In the genomic region with DNA sequence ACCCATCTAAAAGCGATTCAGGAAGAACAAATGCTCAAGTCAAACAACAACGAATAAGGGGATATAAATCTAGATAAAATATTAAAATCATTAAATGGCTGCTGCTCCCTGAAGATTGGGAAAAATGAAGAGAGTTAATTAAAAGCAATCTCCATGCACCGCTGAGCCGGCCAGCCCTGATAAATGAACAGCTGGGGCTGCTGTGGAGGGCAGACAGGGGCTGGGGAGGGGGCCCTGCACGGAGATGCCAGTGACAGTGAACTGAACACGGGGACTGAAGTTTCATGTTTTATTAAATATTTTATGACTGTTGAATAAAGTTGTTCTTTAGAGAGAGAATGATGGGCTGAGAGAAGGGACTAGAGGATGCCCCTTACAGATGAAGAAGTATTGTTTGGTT, we compare ENCODE assay signal across 16 mouse cellular contexts. TPM values are rescaled to one million over a fixed set of nuclear protein-coding genes. Genes with fewer than 3 reads are reported as not detected.
A peak's percentile ranks its signal among the peaks of the same experiment; 100 is the strongest.
DNase-seq lines count a peak whose midpoint lies in the region; ATAC-seq lines count a peak whose summit lies in the region.
"Had no signal": no experiment of that assay in that cellular context is flagged by ENCODE, and none has a peak within 500 bp of the region (broad histone marks: within the 10 kb centered on the region; RNA-seq: fewer than 3 reads in every experiment).

No protein-coding gene starts in this region.

- H3K4me2 ChIP-seq in kidney, embryonic 14.5 days (replicated peaks; ENCODE audit: low read depth, low read length): peak overlapping the region; percentile 15; the same call in 1 of the 2 replicates
- H3K4me2 ChIP-seq in neural tube, embryonic 13.5 days: no peak overlapping the region
- H3K4me2 ChIP-seq: embryonic facial prominence, embryonic 13.5 days; heart, embryonic 13.5 days had no signal

- H3K9me3 ChIP-seq in heart, embryonic 10.5 days: no peaks in the 10 kb centered on the region
- H3K9me3 ChIP-seq in kidney, embryonic 14.5 days (ENCODE audit: control insufficient read depth, low read length): no peaks in the 10 kb centered on the region
- H3K9me3 ChIP-seq in neural tube, embryonic 13.5 days: no peaks in the 10 kb centered on the region
- H3K9me3 ChIP-seq: embryonic facial prominence, embryonic 13.5 days; forebrain, embryonic 12.5 days had no signal

- 0 out of 2 replicates have a peak, but pooled peaks cover 3% of the 10 kb centered on the region for H3K36me3 ChIP-seq in heart, embryonic 10.5 days
- no peaks in the 10 kb centered on the region for H3K36me3 ChIP-seq in kidney, embryonic 14.5 days (ENCODE audit: control insufficient read depth, insufficient read depth, low read length)
- H3K36me3 ChIP-seq in neural tube, embryonic 13.5 days: no peaks in the 10 kb centered on the region
- H3K36me3 ChIP-seq: embryonic facial prominence, embryonic 13.5 days; forebrain, embryonic 12.5 days had no signal

- no peak overlapping the region for H3K9ac ChIP-seq in kidney, embryonic 14.5 days (ENCODE audit: low read depth, low read length)
- no peak overlapping the region for H3K9ac ChIP-seq in neural tube, embryonic 13.5 days
- H3K9ac ChIP-seq: embryonic facial prominence, embryonic 13.5 days; forebrain, embryonic 12.5 days; heart, embryonic 13.5 days had no signal

- 57% methylated on average over 6 of the region's 6 CpGs for WGBS in heart, embryonic 10.5 days
- 15% methylated on average over 6 of the region's 6 CpGs for WGBS in kidney, embryonic 14.5 days
- 28% methylated on average over 6 of the region's 6 CpGs for WGBS in neural tube, embryonic 13.5 days

- ATAC-seq in kidney, embryonic 14.5 days (ENCODE audit: low FRiP score, low TSS enrichment): no peak
- peak; percentile 78; the same call in 1 of the 2 replicates for ATAC-seq in neural tube, embryonic 13.5 days (ENCODE audit: low read depth)

- H3K27ac ChIP-seq in heart, embryonic 10.5 days: peak overlapping the region; percentile 42; the same call in 1 of the 2 replicates
- 0 out of 2 replicates have a peak overlapping the region, but pooled peaks have one; percentile 26 for H3K27ac ChIP-seq in kidney, embryonic 14.5 days (ENCODE audit: low read depth, low read length)
- H3K27ac ChIP-seq in neural tube, embryonic 13.5 days (replicated peaks): peak overlapping the region; percentile 20
- H3K27ac ChIP-seq: embryonic facial prominence, embryonic 13.5 days; forebrain, embryonic 12.5 days; heart, embryonic 13.5 days had no signal

- intact Hi-C loops in heart, postnatal 10 days (cut with DNase I): no loop called here

- no peak overlapping the region for H3K4me3 ChIP-seq in heart, embryonic 10.5 days
- H3K4me3 ChIP-seq in kidney, embryonic 14.5 days (ENCODE audit: low read length): no peak overlapping the region
- no peak overlapping the region for H3K4me3 ChIP-seq in neural tube, embryonic 13.5 days
- H3K4me3 ChIP-seq: embryonic facial prominence, embryonic 13.5 days; forebrain, embryonic 12.5 days; heart, embryonic 13.5 days had no signal

- no peaks in the 10 kb centered on the region for H3K27me3 ChIP-seq in heart, embryonic 10.5 days (ENCODE audit: insufficient read depth, poor library complexity, severe bottlenecking)
- H3K27me3 ChIP-seq in kidney, embryonic 14.5 days (ENCODE audit: control insufficient read depth, insufficient read depth, low read length): no peaks in the 10 kb centered on the region
- H3K27me3 ChIP-seq in neural tube, embryonic 13.5 days: no peaks in the 10 kb centered on the region
- H3K27me3 ChIP-seq: embryonic facial prominence, embryonic 13.5 days; heart, embryonic 13.5 days had no signal

- H3K4me1 ChIP-seq in heart, embryonic 10.5 days: peaks cover 73% of the 10 kb centered on the region
- H3K4me1 ChIP-seq in kidney, embryonic 14.5 days (ENCODE audit: control insufficient read depth, insufficient read depth, low read length): peaks cover 14% of the 10 kb centered on the region
- peaks cover 45% of the 10 kb centered on the region for H3K4me1 ChIP-seq in neural tube, embryonic 13.5 days (replicated peaks)

- no peak for DNase-seq in heart, embryonic 10.5 days (ENCODE audit: low spot score)
- DNase-seq in heart, postnatal 10 days: no peak
- no peak for DNase-seq in kidney, postnatal 10 days
- no peak for DNase-seq in neural tube, embryonic 10.5 days (ENCODE audit: extremely low spot score, low spot score)
- no peak for DNase-seq in cerebellum, adult 18-20 months
- DNase-seq: adrenal gland, postnatal 10 days; cerebellum, adult 11-12 months; cerebellum, adult 9-11 months; cerebellum, postnatal 36 days; gastrocnemius, postnatal 14 days; heart, postnatal 4 days had no signal

RNA-seq across cellular contexts. Expression of gene Dpf3, which starts 12.1 kb away (rescaled TPM):
- 29.4 and 37.5 TPM in 2 replicates for polyA plus RNA-seq in heart, embryonic 10.5 days (2016; fragmentation: Nextera tagmentation; extraction: Ambion mirVana)
- total RNA-seq in heart, postnatal 10 days (2021): 10 to 100 TPM; 17.3 to 18.1 TPM
- 14.5 and 15.5 TPM in 2 replicates for polyA plus RNA-seq in kidney, embryonic 14.5 days (2014; fragmentation: Nextera tagmentation; extraction: Ambion mirVana)
- 20.8 and 21.7 TPM in 2 replicates for polyA plus RNA-seq in neural tube, embryonic 13.5 days (2015; fragmentation: Nextera tagmentation; extraction: Ambion mirVana)

RNA-seq across cellular contexts. Expression of gene Dcaf4, which starts 44.8 kb away (rescaled TPM):
- 27.6 and 29.7 TPM in 2 replicates for polyA plus RNA-seq in heart, embryonic 10.5 days (2016; fragmentation: Nextera tagmentation; extraction: Ambion mirVana)
- 10 to 100 TPM; 18.6 to 19.5 TPM for total RNA-seq in heart, postnatal 10 days (2021)
- polyA plus RNA-seq in kidney, embryonic 14.5 days (2014; fragmentation: Nextera tagmentation; extraction: Ambion mirVana): 27.4 and 28.1 TPM in 2 replicates
- polyA plus RNA-seq in neural tube, embryonic 13.5 days (2015; fragmentation: Nextera tagmentation; extraction: Ambion mirVana): 33.2 and 35.6 TPM in 2 replicates
